Mouse (Mus musculus) MEL (cell line): ENCODE data around the gene Proser3.
A peak's percentile ranks its signal among the peaks of the same experiment; 100 is the strongest.

ENCODE experiments used
- CHD1 ChIP-seq: IDR thresholded peaks from 2 replicates; pipeline ENCODE4 v1.6.1; 2012; ENCODE audit warnings: low read depth, mild to moderate bottlenecking, inconsistent platforms, low read length, improper control_type of control experiment
- CTCF ChIP-seq, 3 experiments: IDR thresholded peaks in 2 of 3; conservative IDR thresholded peaks in 1 of 3; 2 replicates each; pipeline ENCODE4 v1.5.1; 2011 to 2012; ENCODE audit warnings: low read length in 3 of 3, low read depth in 2 of 3, mild to moderate bottlenecking in 2 of 3, improper control_type of control experiment in 1 of 3, inconsistent platforms in 1 of 3, mixed read lengths in 1 of 3, moderate library complexity in 1 of 3; ENCODE audit not compliant: control insufficient read depth in 1 of 3, insufficient read depth in 1 of 3, poor library complexity in 1 of 3, severe bottlenecking in 1 of 3
- EP300 ChIP-seq, 2 experiments: IDR thresholded peaks; 2 replicates each; pipeline ENCODE4 v1.6.1; 2011; ENCODE audit warnings: improper control_type of control experiment in 2 of 2, low read length in 2 of 2, low read depth in 1 of 2, mild to moderate bottlenecking in 1 of 2
- GABPA ChIP-seq: IDR thresholded peaks from 2 replicates; pipeline ENCODE4 v1.6.1; 2012; ENCODE audit warnings: low read depth, mild to moderate bottlenecking, inconsistent platforms, low read length, improper control_type of control experiment, moderate library complexity
- GATA1 ChIP-seq: IDR thresholded peaks from 2 replicates; pipeline ENCODE4 v1.6.1; 2011; ENCODE audit warnings: low read depth, low read length, improper control_type of control experiment
- POLR2A ChIP-seq, 2 experiments: IDR thresholded peaks; 2 replicates each; pipeline ENCODE4 v1.6.1; 2011 to 2012; ENCODE audit warnings: low read length in 2 of 2, mild to moderate bottlenecking in 2 of 2, control low read depth in 1 of 2, improper control_type of control experiment in 1 of 2, low read depth in 1 of 2, moderate library complexity in 1 of 2; ENCODE audit not compliant: control insufficient read depth in 1 of 2, insufficient read depth in 1 of 2, poor library complexity in 1 of 2
- POLR2AphosphoS5 ChIP-seq: IDR thresholded peaks from 2 replicates; pipeline ENCODE4 v1.6.1; 2012; ENCODE audit warnings: low read depth, borderline replicate concordance, mild to moderate bottlenecking, inconsistent platforms, low read length, moderate library complexity, mixed read lengths
- UBTF ChIP-seq: IDR thresholded peaks from 2 replicates; pipeline ENCODE4 v1.6.1; 2012; ENCODE audit warnings: low read depth, mild to moderate bottlenecking, inconsistent platforms, low read length, improper control_type of control experiment, moderate library complexity, borderline replicate concordance; ENCODE audit not compliant: insufficient read depth
- ZC3H11A ChIP-seq: IDR thresholded peaks from 2 replicates; pipeline ENCODE4 v1.6.1; 2012; ENCODE audit warnings: low read depth, mild to moderate bottlenecking, inconsistent platforms, low read length, improper control_type of control experiment

- TF ChIP-seq POLR2A (IDR thresholded peaks at IDR 0.05; ENCODE audit: control insufficient read depth in 1 of 2, insufficient read depth in 1 of 2, low read depth in 1 of 2, low read length in 2 of 2, poor library complexity in 1 of 2) (peak in 1 of 2 experiments; percentile 75; a peak in 2 of 4 replicates), CTCF (IDR thresholded peaks at IDR 0.05 in 2 of 3, conservative IDR thresholded peaks at IDR 0.05 in 1 of 3; ENCODE audit: control insufficient read depth in 1 of 3, insufficient read depth in 1 of 3, low read depth in 2 of 3, low read length in 3 of 3, poor library complexity in 1 of 3, severe bottlenecking in 1 of 3) (no peak), UBTF (no peak), CHD1 (no peak), GATA1 (no peak), ZC3H11A (no peak), GABPA (no peak), POLR2AphosphoS5 (no peak), EP300 (IDR thresholded peaks at IDR 0.05; ENCODE audit: low read depth in 1 of 2, low read length in 2 of 2) (peak; percentile 26 to 55; a peak in 2 of 4 replicates)
These were observed 17.2 kb downstream of the Proser3 start, which contains the start of gene Arhgap33 for GRCm38 (mm10) chr7:30534633-30535577.
